Mouse (Mus musculus): ENCODE data around the gene Gm14632. TPM values are rescaled to one million over a fixed set of nuclear protein-coding genes. Genes with fewer than 3 reads are reported as not detected.

Gm14632 gene
- total RNA-seq (2023): not detected

DNA sequence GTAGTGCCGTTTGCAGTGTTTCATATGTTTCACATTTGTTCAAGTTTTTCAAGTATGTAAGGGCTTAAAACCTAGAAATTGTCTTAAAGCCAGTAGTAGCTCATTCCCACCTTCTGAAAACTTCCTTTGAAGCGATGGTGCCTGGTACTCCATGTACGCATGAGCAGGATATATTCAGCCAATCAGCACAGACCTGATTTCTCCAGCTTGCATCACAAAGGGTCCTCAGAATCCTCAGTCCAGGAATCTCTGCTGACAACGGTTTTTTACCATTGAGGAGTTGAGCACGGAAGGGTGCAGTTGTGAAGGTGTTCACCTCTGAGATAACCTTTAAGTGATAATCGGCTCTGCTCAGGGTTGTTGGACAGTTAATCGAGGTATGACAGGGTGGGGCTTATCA lies at the start of gene Gm14632:
Gene Gm14632, plus strand, starts transcription at position 301 of the 400 bp plus-strand sequence.

